Mouse (Mus musculus): ENCODE results near the gene Gm8764. TPM values are rescaled to one million over a fixed set of nuclear protein-coding genes. Genes with fewer than 3 reads are reported as not detected.

The Gm8764 gene
- polyA plus RNA-seq, 1 experiment from 2014 or later: not detected

GRCm38 (mm10) chr10:104209655-104210054 is 49.8 kb downstream of the Gm8764 start:
- no peak overlapping the region for H3K4me3 ChIP-seq (ENCODE audit: low read length)
- H3K27me3 ChIP-seq (ENCODE audit: control insufficient read depth, insufficient read depth, low read length): no peaks in the 10 kb centered on the region
- no peak overlapping the region for H3K4me2 ChIP-seq (ENCODE audit: low read depth, low read length)
- WGBS: 80% methylated on average over 1 of the region's 1 CpGs
- no peak overlapping the region for H3K9ac ChIP-seq (ENCODE audit: low read length)
- H3K4me1 ChIP-seq (ENCODE audit: control insufficient read depth, insufficient read depth, low read length): no peaks in the 10 kb centered on the region
- H3K9me3 ChIP-seq (replicated peaks; ENCODE audit: control insufficient read depth, low read length): no peaks in the 10 kb centered on the region
- H3K36me3 ChIP-seq (ENCODE audit: control insufficient read depth, insufficient read depth): no peaks in the 10 kb centered on the region
- H3K27ac ChIP-seq (ENCODE audit: low read length): no peak overlapping the region
- no peak for ATAC-seq (replicated peaks; ENCODE audit: extremely low read depth, insufficient read depth, low FRiP score)

DNA sequence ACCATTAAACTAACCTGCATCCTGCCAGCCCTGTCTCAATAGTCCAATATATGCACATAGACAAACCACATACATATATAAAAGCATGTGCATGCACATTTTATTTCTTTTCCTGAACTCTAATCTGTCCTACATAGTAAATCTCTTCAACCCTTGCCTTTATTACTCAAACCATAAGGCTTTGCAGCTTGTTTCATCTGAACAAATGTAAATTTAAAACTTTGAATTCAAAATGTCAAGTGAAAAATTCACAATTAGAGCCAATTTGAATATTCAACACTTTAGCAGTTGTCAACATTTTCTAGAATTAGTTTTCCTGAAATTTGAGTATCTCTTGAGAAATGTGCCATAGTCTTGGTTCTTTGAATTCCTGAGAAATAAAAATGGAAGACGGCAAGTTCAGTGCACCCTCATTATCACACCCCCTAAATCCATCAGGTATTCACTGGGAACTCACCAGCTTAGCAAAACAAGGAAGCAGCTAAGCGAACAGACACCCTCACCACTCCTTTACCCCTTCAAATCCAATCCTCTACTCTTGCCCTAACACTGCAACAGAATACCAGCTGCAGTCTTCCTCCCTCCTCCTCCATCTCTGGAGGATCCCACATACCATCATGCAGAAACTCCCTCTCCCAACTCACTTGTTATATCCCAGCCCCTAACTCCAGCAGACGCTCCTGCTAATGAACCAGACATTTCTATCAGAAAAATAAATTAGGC is 50.6 kb downstream of the Gm8764 start:
- no peaks in the 10 kb centered on the region for H3K4me1 ChIP-seq (ENCODE audit: control insufficient read depth, insufficient read depth, low read length)
- H3K9ac ChIP-seq (ENCODE audit: low read length): no peak overlapping the region
- WGBS: 63% methylated on average over 3 of the region's 3 CpGs

More for the DNA sequence above, 50.6 kb downstream of the Gm8764 start:
- no peak overlapping the region for H3K4me3 ChIP-seq (ENCODE audit: low read length)
- ATAC-seq (replicated peaks; ENCODE audit: extremely low read depth, insufficient read depth, low FRiP score): no peak
- H3K27me3 ChIP-seq (ENCODE audit: control insufficient read depth, insufficient read depth, low read length): no peaks in the 10 kb centered on the region
- H3K27ac ChIP-seq (ENCODE audit: low read length): no peak overlapping the region
- no peak overlapping the region for H3K4me2 ChIP-seq (ENCODE audit: low read depth, low read length)
- no peaks in the 10 kb centered on the region for H3K36me3 ChIP-seq (ENCODE audit: control insufficient read depth, insufficient read depth)
- H3K9me3 ChIP-seq (replicated peaks; ENCODE audit: control insufficient read depth, low read length): no peaks in the 10 kb centered on the region

Other genes with a start within 250 kb of the Gm8764 start
- not detected in 2 replicates for gene Gm21293, start 17.0 kb upstream of the Gm8764 start, polyA plus RNA-seq (2015; fragmentation: Nextera tagmentation; extraction: Ambion mirVana)
- not detected in 2 replicates for gene Gm6763, start 8.5 kb upstream of the Gm8764 start, polyA plus RNA-seq (2015; fragmentation: Nextera tagmentation; extraction: Ambion mirVana)
- gene Gm21304, start 8.5 kb downstream of the Gm8764 start, polyA plus RNA-seq (2015; fragmentation: Nextera tagmentation; extraction: Ambion mirVana): not detected in 2 replicates
- not detected in 2 replicates for gene Gm21312, start 17.0 kb downstream of the Gm8764 start, polyA plus RNA-seq (2015; fragmentation: Nextera tagmentation; extraction: Ambion mirVana)
- not detected in 2 replicates for gene Gm20765, start 25.5 kb downstream of the Gm8764 start, polyA plus RNA-seq (2015; fragmentation: Nextera tagmentation; extraction: Ambion mirVana)
- gene Gm4340, start 34.0 kb downstream of the Gm8764 start, polyA plus RNA-seq (2015; fragmentation: Nextera tagmentation; extraction: Ambion mirVana): not detected in 2 replicates

Measured in heart, embryonic 16.5 days (tissue).